Mouse (Mus musculus) megakaryocyte, embryonic 14.5 days (primary cell): ENCODE data around the gene Mtmr3.

Experiments used
- FLI1 ChIP-seq: IDR thresholded peaks from 2 replicates; pipeline ENCODE4 v1.6.1; 2012; ENCODE audit warnings: low read length, inconsistent platforms, mixed read lengths
- GATA1 ChIP-seq: IDR thresholded peaks from 3 replicates; pipeline ENCODE4 v1.6.1; 2012; ENCODE audit warnings: mixed read lengths, low read length, inconsistent platforms, borderline replicate concordance

DNA sequence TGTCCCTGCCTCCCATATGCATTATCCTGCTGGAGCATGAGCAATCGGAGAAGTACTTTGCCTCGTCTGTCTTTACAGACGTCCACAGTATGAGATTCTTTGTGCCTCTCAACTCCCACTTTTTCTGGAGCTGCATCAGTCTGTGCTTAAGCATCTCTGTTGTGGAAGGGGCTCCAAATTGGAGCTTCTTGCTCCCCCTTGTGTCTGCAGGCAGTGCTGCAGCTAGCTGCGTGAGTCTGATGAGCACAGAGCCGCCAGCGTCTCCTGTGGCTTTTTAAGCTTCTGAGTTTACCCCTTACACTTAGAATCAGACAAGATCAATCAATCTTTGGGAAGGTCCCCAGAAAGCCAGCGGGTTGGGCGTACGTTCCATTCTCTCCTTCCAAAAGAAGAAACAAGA lies 143.5 kb downstream of the Mtmr3 start:
- TF ChIP-seq GATA1 (no peak), FLI1 (no peak)
